Mouse (Mus musculus) CH12.LX (cell line): ENCODE results near the gene Dtx3l. TPM values are rescaled to one million over a fixed set of nuclear protein-coding genes. Genes with fewer than 3 reads are reported as not detected.

Source experiments
- DNase-seq: peaks from one replicate; pipeline ENCODE4 v3.0.0-alpha.2; 2013; ENCODE audit errors: extremely low read depth
- H3K27ac ChIP-seq: 2 replicates; pipeline ENCODE4 v1.5.1; 2012; ENCODE audit warnings: low read depth, mild to moderate bottlenecking, control low read depth, moderate library complexity; ENCODE audit not compliant: insufficient read depth
- H3K27me3 ChIP-seq: replicated peaks from 2 replicates; pipeline ENCODE3; 2012; ENCODE audit warnings: inconsistent platforms
- H3K36me3 ChIP-seq, 2 experiments: replicated peaks in 1 of 2; 2 replicates each; pipeline versions ENCODE3 to v1.6.1; 2012; ENCODE audit warnings: inconsistent platforms in 1 of 2, low read length in 1 of 2, mild to moderate bottlenecking in 1 of 2, mixed read lengths in 1 of 2, moderate library complexity in 1 of 2; ENCODE audit not compliant: control insufficient read depth in 1 of 2, insufficient read depth in 1 of 2
- H3K4me1 ChIP-seq, 2 experiments: 2 replicates each; pipeline ENCODE4 v1.6.1; 2012; ENCODE audit warnings: inconsistent platforms in 1 of 2, moderate library complexity in 1 of 2; ENCODE audit not compliant: insufficient read depth in 2 of 2, control insufficient read depth in 1 of 2
- H3K4me2 ChIP-seq: 2 replicates; pipeline ENCODE4 v1.6.1; 2012; ENCODE audit warnings: low read depth, mild to moderate bottlenecking, control low read depth; ENCODE audit not compliant: poor library complexity, insufficient read depth, severe bottlenecking
- H3K4me3 ChIP-seq, 3 experiments: fragments of 150-350 bp in 1 of 3; sonication (generic) in 1 of 3; replicated peaks in 1 of 3; 2 replicates each; pipeline versions ENCODE3 to v1.5.1; 2011 to 2012; ENCODE audit warnings: low read depth in 2 of 3, low read length in 2 of 3, mild to moderate bottlenecking in 2 of 3, moderate library complexity in 2 of 3, control low read depth in 1 of 3, improper control_type of control experiment in 1 of 3, inconsistent platforms in 1 of 3, mixed read lengths in 1 of 3; ENCODE audit not compliant: poor library complexity in 1 of 3
- H3K79me2 ChIP-seq: replicated peaks from 2 replicates; pipeline ENCODE4 v1.6.1; 2012; ENCODE audit warnings: mild to moderate bottlenecking, moderate library complexity; ENCODE audit not compliant: control insufficient read depth, poor library complexity, insufficient read depth, severe bottlenecking; ENCODE audit errors: extremely low read depth
- H3K9ac ChIP-seq: 2 replicates; pipeline ENCODE4 v1.6.1; 2012; ENCODE audit warnings: low read depth, mild to moderate bottlenecking, control low read depth, moderate library complexity; ENCODE audit not compliant: insufficient read depth
- H3K9me3 ChIP-seq: replicated peaks from 2 replicates; pipeline ENCODE3; 2012; ENCODE audit warnings: low read length, inconsistent platforms, mixed read lengths
- BHLHE40 ChIP-seq: IDR thresholded peaks from 2 replicates; pipeline ENCODE4 v1.6.1; 2011; ENCODE audit warnings: mild to moderate bottlenecking, low read depth, low read length, improper control_type of control experiment
- CHD1 ChIP-seq: IDR thresholded peaks from 2 replicates; pipeline ENCODE4 v1.6.1; 2012; ENCODE audit warnings: low read depth, low read length, improper control_type of control experiment, inconsistent platforms
- CHD2 ChIP-seq: IDR thresholded peaks from 2 replicates; pipeline ENCODE4 v1.6.1; 2011; ENCODE audit warnings: low read length, improper control_type of control experiment
- CTCF ChIP-seq, 2 experiments: IDR thresholded peaks in 1 of 2; conservative IDR thresholded peaks in 1 of 2; 2 replicates each; pipeline ENCODE4 v1.5.1; 2011 to 2012; ENCODE audit warnings: low read depth in 2 of 2, low read length in 2 of 2, improper control_type of control experiment in 1 of 2, inconsistent platforms in 1 of 2, mild to moderate bottlenecking in 1 of 2, moderate library complexity in 1 of 2
- E2F4 ChIP-seq: IDR thresholded peaks from 2 replicates; pipeline ENCODE4 v1.6.1; 2011; ENCODE audit warnings: low read depth, low read length, improper control_type of control experiment; ENCODE audit not compliant: insufficient replicate concordance
- ELF1 ChIP-seq: IDR thresholded peaks from 2 replicates; pipeline ENCODE4 v1.6.1; 2014; ENCODE audit warnings: low read depth, mild to moderate bottlenecking, inconsistent platforms, low read length, improper control_type of control experiment
- EP300 ChIP-seq: IDR thresholded peaks from 2 replicates; pipeline ENCODE4 v1.6.1; 2011; ENCODE audit warnings: low read length, improper control_type of control experiment
- ETS1 ChIP-seq: conservative IDR thresholded peaks from 2 replicates; pipeline ENCODE4 v1.6.1; 2012; ENCODE audit warnings: low read depth, mild to moderate bottlenecking, inconsistent platforms, low read length, improper control_type of control experiment, moderate library complexity
- GABPA ChIP-seq: IDR thresholded peaks from 2 replicates; pipeline ENCODE4 v1.6.1; 2012; ENCODE audit warnings: low read depth, low read length, improper control_type of control experiment, inconsistent platforms; ENCODE audit not compliant: insufficient replicate concordance
- HCFC1 ChIP-seq: IDR thresholded peaks from 2 replicates; pipeline ENCODE4 v1.6.1; 2012; ENCODE audit warnings: low read depth, mild to moderate bottlenecking, inconsistent platforms, low read length, improper control_type of control experiment
- IRF4 ChIP-seq: IDR thresholded peaks from 2 replicates; pipeline ENCODE4 v1.6.1; 2014; ENCODE audit warnings: low read depth, mild to moderate bottlenecking, inconsistent platforms, low read length, improper control_type of control experiment
- JUN ChIP-seq: IDR thresholded peaks from 2 replicates; pipeline ENCODE4 v1.6.1; 2011; ENCODE audit warnings: low read depth, mild to moderate bottlenecking, low read length, improper control_type of control experiment, moderate library complexity; ENCODE audit not compliant: insufficient read depth
- JUND ChIP-seq: conservative IDR thresholded peaks from 2 replicates; pipeline ENCODE4 v1.6.1; 2011; ENCODE audit warnings: low read depth, low read length, improper control_type of control experiment
- KAT2A ChIP-seq: IDR thresholded peaks from 2 replicates; pipeline ENCODE4 v1.6.1; 2012; ENCODE audit warnings: low read length, improper control_type of control experiment, inconsistent platforms; ENCODE audit not compliant: insufficient replicate concordance
- MAFK ChIP-seq: IDR thresholded peaks from 2 replicates; pipeline ENCODE4 v1.6.1; 2011; ENCODE audit warnings: low read length, improper control_type of control experiment; ENCODE audit not compliant: insufficient replicate concordance
- MAX ChIP-seq: IDR thresholded peaks from 2 replicates; pipeline ENCODE4 v1.6.1; 2011; ENCODE audit warnings: low read length, improper control_type of control experiment
- MAZ ChIP-seq: IDR thresholded peaks from 2 replicates; pipeline ENCODE4 v1.6.1; 2012; ENCODE audit warnings: low read depth, mild to moderate bottlenecking, inconsistent platforms, low read length, improper control_type of control experiment, moderate library complexity
- MEF2A ChIP-seq: IDR thresholded peaks from 2 replicates; pipeline ENCODE4 v1.6.1; 2014; ENCODE audit warnings: low read depth, mild to moderate bottlenecking, inconsistent platforms, low read length, improper control_type of control experiment, borderline replicate concordance
- MXI1 ChIP-seq: IDR thresholded peaks from 2 replicates; pipeline ENCODE4 v1.6.1; 2011; ENCODE audit warnings: mild to moderate bottlenecking, low read depth, low read length, improper control_type of control experiment
- MYC ChIP-seq: IDR thresholded peaks from 2 replicates; pipeline ENCODE4 v1.6.1; 2011; ENCODE audit warnings: low read depth, mild to moderate bottlenecking, improper control_type of control experiment, low read length
- NELFE ChIP-seq: IDR thresholded peaks from 2 replicates; pipeline ENCODE4 v1.6.1; 2011; ENCODE audit warnings: low read depth, low read length, improper control_type of control experiment
- NRF1 ChIP-seq: IDR thresholded peaks from 2 replicates; pipeline ENCODE4 v1.6.1; 2014; ENCODE audit warnings: low read depth, mild to moderate bottlenecking, inconsistent platforms, low read length, improper control_type of control experiment, moderate library complexity
- PAX5 ChIP-seq: IDR thresholded peaks from 2 replicates; pipeline ENCODE4 v1.6.1; 2012; ENCODE audit warnings: low read length, inconsistent platforms, mixed read lengths
- POLR2A ChIP-seq: IDR thresholded peaks from 2 replicates; pipeline ENCODE4 v1.6.1; 2011; ENCODE audit warnings: low read depth, mild to moderate bottlenecking, improper control_type of control experiment, low read length
- POLR2AphosphoS2 ChIP-seq: IDR thresholded peaks from 2 replicates; pipeline ENCODE4 v1.6.1; 2011; ENCODE audit warnings: low read depth, low read length, improper control_type of control experiment
- RAD21 ChIP-seq: IDR thresholded peaks from 2 replicates; pipeline ENCODE4 v1.6.1; 2011; ENCODE audit warnings: low read depth, mild to moderate bottlenecking, low read length, improper control_type of control experiment, moderate library complexity
- RCOR1 ChIP-seq: conservative IDR thresholded peaks from 2 replicates; pipeline ENCODE4 v1.6.1; 2012; ENCODE audit warnings: low read depth, mild to moderate bottlenecking, inconsistent platforms, low read length, improper control_type of control experiment
- SIN3A ChIP-seq: IDR thresholded peaks from 2 replicates; pipeline ENCODE4 v1.6.1; 2012; ENCODE audit warnings: low read length, improper control_type of control experiment, inconsistent platforms
- SMC3 ChIP-seq: IDR thresholded peaks from 2 replicates; pipeline ENCODE4 v1.6.1; 2011; ENCODE audit warnings: low read depth, low read length, improper control_type of control experiment
- TBP ChIP-seq: conservative IDR thresholded peaks from 2 replicates; pipeline ENCODE4 v1.6.1; 2011; ENCODE audit warnings: low read depth, low read length, improper control_type of control experiment
- TCF12 ChIP-seq: IDR thresholded peaks from 2 replicates; pipeline ENCODE4 v1.6.1; 2014; ENCODE audit warnings: low read depth, mild to moderate bottlenecking, inconsistent platforms, low read length, improper control_type of control experiment
- UBTF ChIP-seq: IDR thresholded peaks from 2 replicates; pipeline ENCODE4 v1.6.1; 2012; ENCODE audit warnings: low read depth, mild to moderate bottlenecking, inconsistent platforms, low read length, improper control_type of control experiment, moderate library complexity
- USF1 ChIP-seq: IDR thresholded peaks from 2 replicates; pipeline ENCODE4 v1.6.1; 2014; ENCODE audit warnings: low read depth, mild to moderate bottlenecking, inconsistent platforms, low read length, improper control_type of control experiment
- USF2 ChIP-seq: conservative IDR thresholded peaks from 2 replicates; pipeline ENCODE4 v1.6.1; 2011; ENCODE audit warnings: low read depth, low read length, improper control_type of control experiment
- ZC3H11A ChIP-seq: IDR thresholded peaks from 2 replicates; pipeline ENCODE4 v1.6.1; 2012; ENCODE audit warnings: low read depth, mild to moderate bottlenecking, inconsistent platforms, low read length, improper control_type of control experiment
- ZKSCAN1 ChIP-seq: IDR thresholded peaks from 2 replicates; pipeline ENCODE4 v1.6.1; 2012; ENCODE audit warnings: low read depth, inconsistent platforms, low read length, improper control_type of control experiment, borderline replicate concordance
- ZMIZ1 ChIP-seq: IDR thresholded peaks from 2 replicates; pipeline ENCODE4 v1.6.1; 2012; ENCODE audit warnings: low read depth, mild to moderate bottlenecking, inconsistent platforms, low read length, improper control_type of control experiment
- ZNF384 ChIP-seq: IDR thresholded peaks from 2 replicates; pipeline ENCODE4 v1.6.1; 2012; ENCODE audit warnings: low read depth, low read length, improper control_type of control experiment, inconsistent platforms
- dilution Hi-C: fragments of 300-500 bp; cut with MboI; formaldehyde crosslinking; loops from 2 replicates; pipeline ENCODE4 v1.14.3; 2020; ENCODE audit warnings: low sequenced_read_pairs; ENCODE audit not compliant: extremely low pct_unique_long_range_greater_than_20kb, extremely low pct_ligation_motif_present
- in situ Hi-C: fragments of 300-500 bp; cut with MboI; formaldehyde crosslinking; loops from 3 replicates; pipeline ENCODE4 v1.14.3; 2019; ENCODE audit warnings: low sequenced_read_pairs, low pct_ligation_motif_present, low pct_unique_long_range_greater_than_20kb, mixed read lengths
- polyA plus RNA-seq: library from polyadenylated mRNA; unstranded; fragments of >175 nt; gene quantifications from 2 replicates; pipeline ENCODE4 v1.2.1, GENCODE M21; 2012; ENCODE audit warnings: low read depth; ENCODE audit not compliant: insufficient read length
- total RNA-seq, 2 experiments: library from RNA; depleted of rRNA; stranded (reverse); fragments of 300-350 nt in 1 of 2; fragments of >200 nt in 1 of 2; gene quantifications; 2 replicates each; pipeline ENCODE4 v1.2.3; 2012 to 2014

Gene Dtx3l
- total and polyA plus RNA-seq, 3 experiments = 14.4 to 21.1 (median 17.4) TPM

DNA sequence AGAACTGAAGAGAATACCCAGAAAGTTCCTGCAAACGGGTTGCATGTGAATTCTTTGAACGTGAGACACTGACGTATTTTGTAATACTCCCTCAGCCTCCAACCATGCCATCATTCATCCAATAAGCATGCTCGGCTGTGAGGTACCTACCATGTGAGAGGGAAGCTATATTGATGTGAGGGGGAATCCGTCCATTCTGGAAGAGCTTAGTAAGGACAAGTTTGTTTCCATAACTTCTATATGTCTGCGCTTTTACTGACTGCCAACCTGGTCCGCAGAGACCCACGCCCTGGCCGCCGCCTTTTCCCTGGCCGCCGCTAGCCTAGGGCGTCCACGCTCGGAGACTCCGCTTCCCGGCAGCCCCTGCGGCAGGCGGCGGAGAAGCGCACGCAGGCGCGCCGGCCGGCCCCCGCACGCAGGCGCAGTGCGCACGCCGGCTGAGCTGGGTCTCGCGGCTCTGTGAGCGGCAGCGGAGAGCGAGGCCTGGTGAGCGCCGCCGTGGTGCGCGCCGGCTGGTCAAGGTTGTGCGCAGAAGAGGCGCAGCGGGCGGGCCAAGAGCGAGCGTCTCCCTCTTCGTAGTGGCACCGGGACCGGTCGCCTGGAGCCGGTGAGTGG is 44.1 kb upstream of the Dtx3l start:
- H3K79me2 ChIP-seq = peaks cover 40% of the 10 kb centered on the region
- dilution Hi-C loops = no loop called here
- in situ Hi-C loops = no loop called here
- H3K27me3 ChIP-seq = no peaks in the 10 kb centered on the region
- peak overlapping the region; percentile 94 for H3K27ac ChIP-seq
- peak overlapping the region; percentile 91 for H3K9ac ChIP-seq
- peak overlapping the region; percentile 77 for H3K4me2 ChIP-seq
- TF ChIP-seq ZMIZ1 (peak; percentile 94), SIN3A (peak; percentile 68), MAZ (peak; percentile 68), IRF4 (peak; percentile 60), RCOR1 (no peak; the same call in none of the 2 replicates), KAT2A (peak; percentile 83; the same call in 1 of the 2 replicates), POLR2AphosphoS2 (peak; percentile 95), ZKSCAN1 (no peak), MXI1 (peak; percentile 94), CHD1 (no peak), PAX5 (no peak), ZC3H11A (no peak), MYC (peak; percentile 98), TCF12 (peak; percentile 96), POLR2A (peak; percentile 99), ZNF384 (no peak), UBTF (peak; percentile 76), CTCF (conservative IDR thresholded peaks at IDR 0.05 in 1 of 2, IDR thresholded peaks at IDR 0.05 in 1 of 2; ENCODE audit: low read depth in 2 of 2, low read length in 2 of 2) (0 out of 4 replicates have a peak, but pooled peaks of 1 of the 2 experiments have one; percentile 13), MEF2A (peak; percentile 80), NELFE (peak; percentile 99), ETS1 (no peak; the same call in 1 of the 2 replicates), EP300 (no peak), CHD2 (peak; percentile 91), HCFC1 (peak; percentile 79), USF2 (no peak), JUND (no peak), BHLHE40 (peak; percentile 87), USF1 (no peak), JUN (no peak), GABPA (peak; percentile 24; the same call in 1 of the 2 replicates), MAFK (no peak), TBP (peak; percentile 77), MAX (peak; percentile 91), SMC3 (no peak), NRF1 (peak; percentile 97), ELF1 (peak; percentile 58; the same call in 1 of the 2 replicates), RAD21 (no peak), E2F4 (no peak)
- TF ChIP-seq, all 38 proteins: peak for 22
- peak overlapping the region; percentile 72 to 84 (median 82) for H3K4me3 ChIP-seq
- H3K36me3 ChIP-seq = peaks cover 0 to 17% of the 10 kb centered on the region in 2 experiments
- no peaks in the 10 kb centered on the region for H3K9me3 ChIP-seq
- peaks cover 2 to 33% of the 10 kb centered on the region in 2 experiments; a peak in 2 of 4 replicates for H3K4me1 ChIP-seq
- peak; percentile 90 for DNase-seq
